Mouse (Mus musculus): ENCODE measurements around the gene Ccdc32. TPM values are rescaled to one million over a fixed set of nuclear protein-coding genes. Genes with fewer than 3 reads are reported as not detected.

Ccdc32 gene
- polyA plus RNA-seq, 1 experiment from 2014 or later: 24.1 TPM

DNA sequence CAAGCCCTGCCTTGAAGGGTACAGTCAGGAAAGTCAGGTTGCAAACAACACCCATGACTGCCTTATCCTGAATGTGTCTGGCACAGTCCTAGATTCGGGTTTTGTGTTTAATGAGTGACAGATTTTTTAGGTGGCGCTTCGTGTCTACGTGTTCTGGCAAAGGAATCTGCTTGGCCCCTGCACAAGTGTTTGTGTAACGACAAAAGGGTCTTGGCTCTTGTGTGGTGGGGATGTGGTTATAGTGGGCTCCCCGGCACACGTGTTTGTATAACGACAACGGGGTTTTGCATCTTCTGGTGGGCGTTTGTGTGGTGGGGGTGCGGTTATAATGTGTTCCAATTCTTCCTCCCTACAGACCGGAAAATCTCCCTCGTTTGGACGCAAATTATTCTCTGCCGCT lies 53.3 kb downstream of the Ccdc32 start:
- no peaks in the 10 kb centered on the region for H3K9me3 ChIP-seq
- H3K36me3 ChIP-seq: no peaks in the 10 kb centered on the region
- no peak for ATAC-seq (ENCODE audit: insufficient number of reproducible peaks, low FRiP score, low TSS enrichment, low read depth)
- H3K9ac ChIP-seq: peak overlapping the region; percentile 61; the same call in 1 of the 2 replicates
- H3K27me3 ChIP-seq: peaks cover 38% of the 10 kb centered on the region
- H3K4me3 ChIP-seq: peak overlapping the region; percentile 55
- H3K4me2 ChIP-seq: peak overlapping the region; percentile 92
- WGBS: 4% methylated on average over 15 of the region's 15 CpGs
- peaks cover 15% of the 10 kb centered on the region for H3K4me1 ChIP-seq
- no peak overlapping the region for H3K27ac ChIP-seq

DNA sequence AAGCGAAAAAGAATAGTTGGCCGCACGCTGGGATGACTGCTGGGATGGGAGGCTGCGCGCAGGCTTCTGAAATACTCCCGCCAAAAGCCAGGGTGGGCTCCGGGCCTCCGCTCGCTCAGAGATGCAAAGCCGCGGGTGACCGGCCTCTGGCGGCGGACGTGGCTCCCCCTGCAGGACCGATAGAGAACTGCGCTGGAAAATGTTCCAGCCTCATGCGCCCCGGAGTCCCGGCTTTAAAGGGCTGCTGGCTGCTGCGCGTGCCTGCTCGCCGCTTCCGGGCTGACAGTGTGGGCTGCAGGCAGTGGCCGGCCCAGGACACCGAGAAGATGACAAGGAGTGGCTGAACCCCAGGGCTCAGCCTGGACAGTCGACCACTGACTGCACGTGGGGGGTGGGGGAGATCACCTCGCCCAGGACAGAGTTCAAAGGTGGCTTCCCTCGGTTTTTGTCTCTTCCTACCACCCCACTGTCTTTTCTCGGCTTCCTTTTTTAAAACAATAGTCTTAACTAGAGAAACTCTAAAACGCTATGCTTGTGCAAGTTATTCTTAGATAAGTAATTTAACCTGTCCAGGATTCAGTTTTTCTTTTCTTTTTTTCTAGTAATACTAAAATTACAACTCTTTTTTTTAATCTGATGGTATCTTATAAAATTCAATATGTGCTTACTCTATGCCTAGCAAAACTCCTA lies 56.4 kb downstream of the Ccdc32 start:
- no peaks in the 10 kb centered on the region for H3K9me3 ChIP-seq
- no peak overlapping the region for H3K27ac ChIP-seq
- H3K36me3 ChIP-seq: no peaks in the 10 kb centered on the region
- H3K27me3 ChIP-seq: peaks cover 34% of the 10 kb centered on the region
- peak; percentile 33; the same call in 1 of the 2 replicates for ATAC-seq (ENCODE audit: insufficient number of reproducible peaks, low FRiP score, low TSS enrichment, low read depth)
- under 1% methylated on average over 33 of the region's 33 CpGs for WGBS
- peak overlapping the region; percentile 77 for H3K4me2 ChIP-seq
- peaks cover 15% of the 10 kb centered on the region for H3K4me1 ChIP-seq
- H3K9ac ChIP-seq: no peak overlapping the region
- H3K4me3 ChIP-seq: peak overlapping the region; percentile 38

DNA sequence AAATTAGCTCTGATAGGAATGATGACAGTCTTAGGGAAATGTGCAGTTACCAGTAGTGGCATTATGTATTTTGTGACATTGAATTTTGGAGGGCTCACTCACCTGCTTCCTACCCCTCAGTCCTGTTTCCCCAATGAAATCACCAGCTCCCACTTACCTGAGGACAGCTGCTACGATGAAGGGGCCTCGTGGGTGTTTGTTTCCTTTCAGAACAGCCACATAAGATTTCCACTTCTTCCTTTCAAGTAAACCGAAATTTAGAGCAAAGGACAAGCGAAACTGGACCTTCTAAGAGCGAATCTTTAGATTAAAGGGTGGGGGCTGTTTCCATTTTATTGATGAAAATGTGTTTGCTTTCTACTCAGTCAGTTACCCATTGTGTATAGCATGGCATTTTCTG lies 57.1 kb downstream of the Ccdc32 start:
- 79% methylated on average over 5 of the region's 5 CpGs for WGBS
- H3K4me1 ChIP-seq: peaks cover 15% of the 10 kb centered on the region
- peaks cover 26% of the 10 kb centered on the region for H3K27me3 ChIP-seq
- H3K9ac ChIP-seq: no peak overlapping the region
- H3K27ac ChIP-seq: no peak overlapping the region
- H3K9me3 ChIP-seq: no peaks in the 10 kb centered on the region
- H3K4me2 ChIP-seq: no peak overlapping the region
- H3K4me3 ChIP-seq: no peak overlapping the region
- H3K36me3 ChIP-seq: no peaks in the 10 kb centered on the region
- no peak for ATAC-seq (ENCODE audit: insufficient number of reproducible peaks, low FRiP score, low TSS enrichment, low read depth)

- peaks cover 5% of the 10 kb centered on the region; the same call in 1 of the 2 replicates for H3K4me1 ChIP-seq
- H3K27ac ChIP-seq: no peak overlapping the region
- no peaks in the 10 kb centered on the region for H3K36me3 ChIP-seq
- H3K9me3 ChIP-seq: no peaks in the 10 kb centered on the region
- no peak overlapping the region for H3K9ac ChIP-seq
- H3K27me3 ChIP-seq: peaks cover 10% of the 10 kb centered on the region
- no peak overlapping the region for H3K4me3 ChIP-seq
- WGBS: 80% methylated on average over 11 of the region's 11 CpGs
- no peak for ATAC-seq (ENCODE audit: insufficient number of reproducible peaks, low FRiP score, low TSS enrichment, low read depth)
- H3K4me2 ChIP-seq: no peak overlapping the region
Observed at GRCm38 (mm10) chr2:118969585-118970147, 59.5 kb downstream of the Ccdc32 start.

Other genes starting within 250 kb of the Ccdc32 start
- 0.09 and 0.28 TPM in 2 replicates for gene Disp2, start 249.7 kb downstream of the Ccdc32 start, polyA plus RNA-seq (2015; fragmentation: Nextera tagmentation; extraction: Ambion mirVana)
- gene Knstrn, start 215.4 kb downstream of the Ccdc32 start, polyA plus RNA-seq (2015; fragmentation: Nextera tagmentation; extraction: Ambion mirVana): 75.5 and 79.6 TPM in 2 replicates
- gene Ivd, start 167.4 kb downstream of the Ccdc32 start, polyA plus RNA-seq (2015; fragmentation: Nextera tagmentation; extraction: Ambion mirVana): 66.7 and 70.7 TPM in 2 replicates
- gene Bahd1, start 129.0 kb downstream of the Ccdc32 start, polyA plus RNA-seq (2015; fragmentation: Nextera tagmentation; extraction: Ambion mirVana): 5.7 and 6.4 TPM in 2 replicates
- gene Chst14, start 102.9 kb downstream of the Ccdc32 start, polyA plus RNA-seq (2015; fragmentation: Nextera tagmentation; extraction: Ambion mirVana): 41.2 and 47.0 TPM in 2 replicates
- gene Rpusd2, start 5.4 kb upstream of the Ccdc32 start, polyA plus RNA-seq (2015; fragmentation: Nextera tagmentation; extraction: Ambion mirVana): 2.8 and 4.1 TPM in 2 replicates
- gene Knl1, start 17.7 kb upstream of the Ccdc32 start, polyA plus RNA-seq (2015; fragmentation: Nextera tagmentation; extraction: Ambion mirVana): 39.1 and 42.0 TPM in 2 replicates
- 34.1 and 34.9 TPM in 2 replicates for gene Rad51, start 83.4 kb upstream of the Ccdc32 start, polyA plus RNA-seq (2015; fragmentation: Nextera tagmentation; extraction: Ambion mirVana)
- gene Rmdn3, start 127.6 kb upstream of the Ccdc32 start, polyA plus RNA-seq (2015; fragmentation: Nextera tagmentation; extraction: Ambion mirVana): 43.8 and 45.0 TPM in 2 replicates
- gene Gchfr, start 138.4 kb upstream of the Ccdc32 start, polyA plus RNA-seq (2015; fragmentation: Nextera tagmentation; extraction: Ambion mirVana): 15.5 and 17.8 TPM in 2 replicates
- 4.7 and 5.3 TPM in 2 replicates for gene Gm14137, start 145.1 kb upstream of the Ccdc32 start, polyA plus RNA-seq (2015; fragmentation: Nextera tagmentation; extraction: Ambion mirVana)
- gene Zfyve19, start 179.2 kb upstream of the Ccdc32 start, polyA plus RNA-seq (2015; fragmentation: Nextera tagmentation; extraction: Ambion mirVana): 52.7 and 57.9 TPM in 2 replicates
- gene Dnajc17, start 179.4 kb upstream of the Ccdc32 start, polyA plus RNA-seq (2015; fragmentation: Nextera tagmentation; extraction: Ambion mirVana): 18.5 and 23.1 TPM in 2 replicates
- 0.24 TPM in 1 of 2 replicates, not detected in the other for gene Ppp1r14d, start 200.5 kb upstream of the Ccdc32 start, polyA plus RNA-seq (2015; fragmentation: Nextera tagmentation; extraction: Ambion mirVana)
- 27.6 and 30.9 TPM in 2 replicates for gene Spint1, start 208.0 kb upstream of the Ccdc32 start, polyA plus RNA-seq (2015; fragmentation: Nextera tagmentation; extraction: Ambion mirVana)
- 36.8 and 38.6 TPM in 2 replicates for gene Rhov, start 241.9 kb upstream of the Ccdc32 start, polyA plus RNA-seq (2015; fragmentation: Nextera tagmentation; extraction: Ambion mirVana)